Mouse (Mus musculus) MEL (cell line): ENCODE measurements around the gene Mrto4. TPM values are rescaled to one million over a fixed set of nuclear protein-coding genes. Genes with fewer than 3 reads are reported as not detected.
A peak's percentile ranks its signal among the peaks of the same experiment; 100 is the strongest.

Experiments
- DNase-seq: peaks from one replicate; pipeline ENCODE4 v3.0.0; 2011; ENCODE audit warnings: low read depth, low spot score
- H3K27ac ChIP-seq: 2 replicates; pipeline ENCODE4 v1.5.1; 2012; ENCODE audit warnings: low read depth, mild to moderate bottlenecking, control low read depth, low read length, moderate library complexity; ENCODE audit not compliant: control insufficient read depth
- H3K27me3 ChIP-seq, 2 experiments: fragments of 150-350 bp in 1 of 2; sonication (generic) in 1 of 2; 2 replicates each; pipeline ENCODE4 v1.6.1; 2012; ENCODE audit warnings: low read length in 2 of 2, mild to moderate bottlenecking in 2 of 2, improper control_type of control experiment in 1 of 2, moderate library complexity in 1 of 2; ENCODE audit not compliant: insufficient read depth in 2 of 2, control insufficient read depth in 1 of 2
- H3K36me3 ChIP-seq, 2 experiments: 2 replicates each; pipeline ENCODE4 v1.6.1; 2012 to 2014; ENCODE audit warnings: low read length in 2 of 2, improper control_type of control experiment in 1 of 2, inconsistent platforms in 1 of 2, mild to moderate bottlenecking in 1 of 2; ENCODE audit not compliant: insufficient read depth in 2 of 2, control insufficient read depth in 1 of 2
- H3K4me1 ChIP-seq, 2 experiments: fragments of 150-350 bp in 1 of 2; sonication (generic) in 1 of 2; 2 replicates each; pipeline ENCODE4 v1.6.1; 2012; ENCODE audit warnings: low read length in 2 of 2, improper control_type of control experiment in 1 of 2, mild to moderate bottlenecking in 1 of 2; ENCODE audit not compliant: insufficient read depth in 2 of 2, control insufficient read depth in 1 of 2
- H3K4me3 ChIP-seq, 2 experiments: fragments of 150-350 bp in 1 of 2; sonication (generic) in 1 of 2; 2 replicates each; pipeline ENCODE4 v1.5.1; 2012; ENCODE audit warnings: low read depth in 2 of 2, low read length in 2 of 2, mild to moderate bottlenecking in 2 of 2, moderate library complexity in 2 of 2, control low read depth in 1 of 2, improper control_type of control experiment in 1 of 2; ENCODE audit not compliant: control insufficient read depth in 1 of 2, insufficient read depth in 1 of 2
- H3K79me2 ChIP-seq: 2 replicates; pipeline ENCODE4 v1.6.1; 2012; ENCODE audit warnings: mild to moderate bottlenecking, low read length, moderate library complexity; ENCODE audit not compliant: control insufficient read depth, poor library complexity, insufficient read depth
- H3K9ac ChIP-seq: 2 replicates; pipeline ENCODE4 v1.6.1; 2012; ENCODE audit warnings: low read depth, mild to moderate bottlenecking, control low read depth, low read length, moderate library complexity; ENCODE audit not compliant: control insufficient read depth, poor library complexity, severe bottlenecking
- H3K9me3 ChIP-seq: fragments of 150-350 bp; sonication (generic); replicated peaks from 2 replicates; pipeline ENCODE4 v1.6.1; 2012; ENCODE audit warnings: mild to moderate bottlenecking, low read length, improper control_type of control experiment, moderate library complexity; ENCODE audit not compliant: insufficient read depth
- BHLHE40 ChIP-seq: IDR thresholded peaks from 2 replicates; pipeline ENCODE4 v1.6.1; 2012; ENCODE audit warnings: low read depth, mild to moderate bottlenecking, inconsistent platforms, low read length, improper control_type of control experiment, borderline replicate concordance
- E2F4 ChIP-seq: IDR thresholded peaks from 2 replicates; pipeline ENCODE4 v1.6.1; 2011; ENCODE audit warnings: low read depth, low read length, improper control_type of control experiment, borderline replicate concordance
- ELF1 ChIP-seq: IDR thresholded peaks from 2 replicates; pipeline ENCODE4 v1.6.1; 2014; ENCODE audit warnings: low read depth, mild to moderate bottlenecking, inconsistent platforms, low read length, improper control_type of control experiment, moderate library complexity
- ETS1 ChIP-seq: IDR thresholded peaks from 2 replicates; pipeline ENCODE4 v1.6.1; 2012; ENCODE audit warnings: low read depth, mild to moderate bottlenecking, inconsistent platforms, low read length, improper control_type of control experiment, moderate library complexity
- GABPA ChIP-seq: IDR thresholded peaks from 2 replicates; pipeline ENCODE4 v1.6.1; 2012; ENCODE audit warnings: low read depth, mild to moderate bottlenecking, inconsistent platforms, low read length, improper control_type of control experiment, moderate library complexity
- GATA1 ChIP-seq: IDR thresholded peaks from 2 replicates; pipeline ENCODE4 v1.6.1; 2011; ENCODE audit warnings: low read depth, low read length, improper control_type of control experiment
- HCFC1 ChIP-seq: IDR thresholded peaks from 2 replicates; pipeline ENCODE4 v1.6.1; 2012; ENCODE audit warnings: low read depth, mild to moderate bottlenecking, inconsistent platforms, low read length, improper control_type of control experiment, moderate library complexity
- JUND ChIP-seq: IDR thresholded peaks from 2 replicates; pipeline ENCODE4 v1.6.1; 2011; ENCODE audit warnings: low read depth, mild to moderate bottlenecking, improper control_type of control experiment, low read length
- KAT2A ChIP-seq: conservative IDR thresholded peaks from 2 replicates; pipeline ENCODE4 v1.6.1; 2012; ENCODE audit warnings: low read depth, low read length, improper control_type of control experiment, inconsistent platforms
- MAFK ChIP-seq: IDR thresholded peaks from 2 replicates; pipeline ENCODE4 v1.6.1; 2011; ENCODE audit warnings: low read depth, mild to moderate bottlenecking, low read length, improper control_type of control experiment, borderline replicate concordance
- MAX ChIP-seq: IDR thresholded peaks from 2 replicates; pipeline ENCODE4 v1.6.1; 2011; ENCODE audit warnings: low read length, improper control_type of control experiment
- MAZ ChIP-seq: IDR thresholded peaks from 2 replicates; pipeline ENCODE4 v1.6.1; 2012; ENCODE audit warnings: low read depth, mild to moderate bottlenecking, inconsistent platforms, low read length, improper control_type of control experiment
- MXI1 ChIP-seq: IDR thresholded peaks from 2 replicates; pipeline ENCODE4 v1.6.1; 2011; ENCODE audit warnings: mild to moderate bottlenecking, low read depth, low read length, improper control_type of control experiment
- MYB ChIP-seq: IDR thresholded peaks from 2 replicates; pipeline ENCODE4 v1.6.1; 2011; ENCODE audit warnings: mild to moderate bottlenecking, low read depth, low read length, improper control_type of control experiment
- MYC ChIP-seq: IDR thresholded peaks from 2 replicates; pipeline ENCODE4 v1.6.1; 2011; ENCODE audit warnings: low read depth, mild to moderate bottlenecking, low read length, improper control_type of control experiment, moderate library complexity
- NELFE ChIP-seq: IDR thresholded peaks from 2 replicates; pipeline ENCODE4 v1.6.1; 2011; ENCODE audit warnings: low read depth, low read length, improper control_type of control experiment
- NRF1 ChIP-seq: IDR thresholded peaks from 2 replicates; pipeline ENCODE4 v1.6.1; 2014; ENCODE audit warnings: low read depth, mild to moderate bottlenecking, inconsistent platforms, low read length, improper control_type of control experiment, moderate library complexity; ENCODE audit not compliant: poor library complexity, insufficient read depth, severe bottlenecking
- POLR2A ChIP-seq, 2 experiments: IDR thresholded peaks; 2 replicates each; pipeline ENCODE4 v1.6.1; 2011 to 2012; ENCODE audit warnings: low read length in 2 of 2, mild to moderate bottlenecking in 2 of 2, control low read depth in 1 of 2, improper control_type of control experiment in 1 of 2, low read depth in 1 of 2, moderate library complexity in 1 of 2; ENCODE audit not compliant: control insufficient read depth in 1 of 2, insufficient read depth in 1 of 2, poor library complexity in 1 of 2
- POLR2AphosphoS2 ChIP-seq: IDR thresholded peaks from 2 replicates; pipeline ENCODE4 v1.6.1; 2011; ENCODE audit warnings: low read length, improper control_type of control experiment
- SIN3A ChIP-seq: IDR thresholded peaks from 2 replicates; pipeline ENCODE4 v1.6.1; 2012; ENCODE audit warnings: low read length, improper control_type of control experiment, inconsistent platforms
- TAL1 ChIP-seq: IDR thresholded peaks from 2 replicates; pipeline ENCODE4 v1.6.1; 2012; ENCODE audit warnings: mild to moderate bottlenecking, inconsistent platforms, low read length, moderate library complexity, mixed read lengths
- TBP ChIP-seq: IDR thresholded peaks from 2 replicates; pipeline ENCODE4 v1.8.0; 2011; ENCODE audit warnings: low read depth, low read length, improper control_type of control experiment
- TCF12 ChIP-seq: IDR thresholded peaks from 2 replicates; pipeline ENCODE4 v1.6.1; 2014; ENCODE audit warnings: low read depth, mild to moderate bottlenecking, inconsistent platforms, low read length, improper control_type of control experiment, moderate library complexity
- UBTF ChIP-seq: IDR thresholded peaks from 2 replicates; pipeline ENCODE4 v1.6.1; 2012; ENCODE audit warnings: low read depth, mild to moderate bottlenecking, inconsistent platforms, low read length, improper control_type of control experiment, moderate library complexity, borderline replicate concordance; ENCODE audit not compliant: insufficient read depth
- USF1 ChIP-seq: IDR thresholded peaks from 2 replicates; pipeline ENCODE4 v1.6.1; 2014; ENCODE audit warnings: low read depth, mild to moderate bottlenecking, inconsistent platforms, low read length, improper control_type of control experiment, moderate library complexity
- USF2 ChIP-seq, 2 experiments: IDR thresholded peaks; 2 replicates each; pipeline ENCODE4 v1.6.1; 2011 to 2012; ENCODE audit warnings: improper control_type of control experiment in 2 of 2, low read length in 2 of 2, borderline replicate concordance in 1 of 2, inconsistent platforms in 1 of 2, low read depth in 1 of 2, mild to moderate bottlenecking in 1 of 2; ENCODE audit not compliant: insufficient read depth in 1 of 2
- ZC3H11A ChIP-seq: IDR thresholded peaks from 2 replicates; pipeline ENCODE4 v1.6.1; 2012; ENCODE audit warnings: low read depth, mild to moderate bottlenecking, inconsistent platforms, low read length, improper control_type of control experiment
- ZMIZ1 ChIP-seq: IDR thresholded peaks from 2 replicates; pipeline ENCODE4 v1.6.1; 2012; ENCODE audit warnings: low read depth, mild to moderate bottlenecking, inconsistent platforms, low read length, improper control_type of control experiment, moderate library complexity
- ZNF384 ChIP-seq: IDR thresholded peaks from 2 replicates; pipeline ENCODE4 v1.6.1; 2012; ENCODE audit warnings: low read depth, mild to moderate bottlenecking, inconsistent platforms, low read length, improper control_type of control experiment
- polyA plus RNA-seq, 2 experiments: library from polyadenylated mRNA; stranded (reverse) in 1 of 2; unstranded in 1 of 2; fragments of >175 nt in 1 of 2; fragments of >200 nt in 1 of 2; gene quantifications; 2 replicates each; pipeline versions ENCODE4 v1.2.1 to v1.2.4; 2012; ENCODE audit warnings: low replicate concordance in 2 of 2, low read depth in 1 of 2; ENCODE audit not compliant: insufficient read length in 2 of 2, insufficient read depth in 1 of 2, missing spikeins in 1 of 2
- total RNA-seq: library from RNA; depleted of rRNA; stranded (reverse); fragments of 300-350 nt; gene quantifications from 2 replicates; pipeline ENCODE4 v1.2.3, GENCODE M21; 2012; rRNA removed

Mrto4 gene
- 320 and 353 TPM in 2 replicates for total RNA-seq
- polyA plus RNA-seq = 100 to 1,000 TPM in 1 of 2 experiments, not detected in 1; 253 TPM

- peaks cover 3 to 9% of the 10 kb centered on the region in 2 experiments; a peak in 3 of 4 replicates for H3K36me3 ChIP-seq
- H3K9me3 ChIP-seq = no peaks in the 10 kb centered on the region
- H3K4me3 ChIP-seq = peak within 1 kb of the TSS; percentile 97 to 99
- peaks cover 39% of the 10 kb centered on the region for H3K79me2 ChIP-seq
- H3K4me1 ChIP-seq = 0 out of 4 replicates have a peak, but pooled peaks cover 0 to 11% of the 10 kb centered on the region in 2 experiments
- H3K27me3 ChIP-seq = no peaks in the 10 kb centered on the region
- H3K9ac ChIP-seq = peak within 1 kb of the TSS; percentile 96
- H3K27ac ChIP-seq = peak within 1 kb of the TSS; percentile 88
- DNase-seq = peak; percentile 89
- TF ChIP-seq USF2 (IDR thresholded peaks at IDR 0.05; ENCODE audit: borderline replicate concordance in 1 of 2, insufficient read depth in 1 of 2, low read depth in 1 of 2, low read length in 2 of 2) (no peak), MYB (no peak), POLR2A (IDR thresholded peaks at IDR 0.05; ENCODE audit: control insufficient read depth in 1 of 2, insufficient read depth in 1 of 2, low read depth in 1 of 2, low read length in 2 of 2, poor library complexity in 1 of 2) (peak; percentile 78 to 94), E2F4 (no peak), MAZ (peak; percentile 59), BHLHE40 (peak; percentile 92), ZC3H11A (no peak), MAFK (no peak), TAL1 (no peak), POLR2AphosphoS2 (peak; percentile 78), MAX (peak; percentile 91), TCF12 (peak; percentile 58), UBTF (no peak), GABPA (no peak), ETS1 (0 out of 2 replicates have a peak, but pooled peaks have one; percentile 10), SIN3A (peak; percentile 91), ZMIZ1 (peak; percentile 81), MYC (peak; percentile 86), NRF1 (no peak; the same call in 1 of the 2 replicates), KAT2A (peak; percentile 60; the same call in 1 of the 2 replicates), ELF1 (peak; percentile 46), HCFC1 (peak; percentile 85), GATA1 (no peak), MXI1 (peak; percentile 98), JUND (no peak), ZNF384 (no peak), TBP (peak; percentile 81), USF1 (peak; percentile 65), NELFE (peak; percentile 93)
- TF ChIP-seq, all 39 proteins: peak for 17
Observed at GRCm38 (mm10) chr4:139351931-139352711, at the start of gene Mrto4, which contains the start of the genes Emc1 and Ubr4. Gene Mrto4, minus strand, starts transcription at chr4:139352576. Gene Emc1, plus strand, starts transcription at chr4:139352587. Gene Ubr4, plus strand, starts transcription at chr4:139352609.
